Mouse (Mus musculus) right cerebral cortex, postnatal 36 days (tissue): ENCODE measurements around the gene Aacs.

Experiments used
- DNase-seq, 2 experiments: peaks; one replicate each; pipeline ENCODE4 v3.0.0; 2022; ENCODE audit warnings: low spot score in 2 of 2, mixed read lengths in 1 of 2

The Aacs gene

GRCm38 (mm10) chr5:125533225-125533900 lies 57.7 kb downstream of the Aacs start:
- DNase-seq, result peak; percentile 56 to 64

GRCm38 (mm10) chr5:125534168-125534610 lies 58.6 kb downstream of the Aacs start:
- DNase-seq, result peak in 1 of 2 experiments; percentile 43

GRCm38 (mm10) chr5:125534611-125535324 lies 59.2 kb downstream of the Aacs start:
- DNase-seq, result peak; percentile 77 to 86

- no peak for DNase-seq
Measured at GRCm38 (mm10) chr5:125545090-125545489, 69.5 kb downstream of the Aacs start.

- DNase-seq, result no peak
Measured at GRCm38 (mm10) chr5:125546293-125546692, 70.7 kb downstream of the Aacs start.

GRCm38 (mm10) chr5:125549750-125550489 lies 74.3 kb downstream of the Aacs start:
- DNase-seq, result no peak

GRCm38 (mm10) chr5:125555732-125556131 lies 80.1 kb downstream of the Aacs start:
- no peak for DNase-seq

- no peak for DNase-seq
Measured at GRCm38 (mm10) chr5:125563492-125563891, 87.9 kb downstream of the Aacs start.

GRCm38 (mm10) chr5:125565725-125566124 lies 90.1 kb downstream of the Aacs start:
- no peak for DNase-seq
